8 mouse cellular contexts compared by ENCODE assay signal in genomic region chr17:78882401-78883112, GRCm38 (mm10). TPM values are rescaled to one million over a fixed set of nuclear protein-coding genes. Genes with fewer than 3 reads are reported as not detected.
DNase-seq lines count a peak whose midpoint lies in the region; ATAC-seq lines count a peak whose summit lies in the region.

TSS of gene Eif2ak2 (minus strand) at chr17:78882573.

- H3K4me2 ChIP-seq in lung, embryonic 15.5 days, result peak within 1 kb of the TSS; percentile 72

- H3K9ac ChIP-seq in lung, embryonic 15.5 days, result peak within 1 kb of the TSS; percentile 74

- peaks cover 15% of the 10 kb centered on the region; the same call in 1 of the 2 replicates for H3K4me1 ChIP-seq in lung, embryonic 15.5 days

- H3K27ac ChIP-seq in lung, embryonic 15.5 days, result peak within 1 kb of the TSS; percentile 91

- H3K4me3 ChIP-seq in lung, embryonic 15.5 days, result peak within 1 kb of the TSS; percentile 72

- H3K27me3 ChIP-seq in lung, embryonic 15.5 days, result no peaks in the 10 kb centered on the region

- under 1% methylated on average over 28 of the region's 28 CpGs for WGBS in lung, embryonic 15.5 days

- no peaks in the 10 kb centered on the region for H3K9me3 ChIP-seq in lung, embryonic 15.5 days

- peak; percentile 92 to 98 for ATAC-seq in hematopoietic stem cell, adult 5-6 weeks (replicated peaks in 1 of 2; ENCODE audit: insufficient read depth in 1 of 2, low FRiP score in 2 of 2, low TSS enrichment in 1 of 2, low read depth in 1 of 2, poor library complexity in 2 of 2, severe bottlenecking in 2 of 2)
- peak; percentile 97 for ATAC-seq in lung, embryonic 15.5 days (ENCODE audit: borderline replicate concordance, extremely low read depth, low FRiP score, low TSS enrichment)

- peaks cover 10% of the 10 kb centered on the region; the same call in 1 of the 2 replicates for H3K36me3 ChIP-seq in lung, embryonic 15.5 days

- peak; percentile 92 for DNase-seq in MN1 (ENCODE audit: low spot score)
- peak; percentile 56 for DNase-seq in cerebellum, adult 9-10 months
- peak; percentile 74 for DNase-seq in forelimb bud, embryonic 11.5 days (ENCODE audit: low read depth, low spot score)
- DNase-seq in layer of hippocampus, adult 8-10 months (ENCODE audit: low spot score in 2 of 2), result peak; percentile 15 to 25
- DNase-seq in ovary, adult 18-20 months (ENCODE audit: low spot score), result peak; percentile 80
- peak; percentile 44 to 64 for DNase-seq in thymus, postnatal 10 days (ENCODE audit: low spot score in 2 of 2)

RNA-seq across cellular contexts. Expression of gene Eif2ak2, which starts in this region (rescaled TPM):
- total RNA-seq in hematopoietic stem cell, adult 5-6 weeks (2017), result 70.4 and 76.2 TPM in 2 replicates
- 10 to 100 TPM in 1 of 4 experiments, 1 to 10 TPM in 3; 4.2 to 10.4 (median 6.5) TPM for total RNA-seq in layer of hippocampus, adult 8-10 months (2022)
- 13.2 and 14.9 TPM in 2 replicates for polyA plus RNA-seq in lung, embryonic 15.5 days (2015; fragmentation: Nextera tagmentation; extraction: Ambion mirVana)

Comparison
In these comparisons a context has a peak if more than half of its experiments do, and no peak if none do; other contexts are left out.
1. Peak in every context shown above with its lines: DNase-seq, ATAC-seq, H3K4me3 ChIP-seq and H3K27ac ChIP-seq.
2. DNase-seq: peak in every context shown above with its lines; median percentile 92 in MN1; 80 in ovary, adult 18-20 months; 74 in forelimb bud, embryonic 11.5 days; 56 in cerebellum, adult 9-10 months; 54 in thymus, postnatal 10 days; 20 in layer of hippocampus, adult 8-10 months.